Mouse (Mus musculus): Measurements from ENCODE around the gene Gadd45gip1. TPM values are rescaled to one million over a fixed set of nuclear protein-coding genes. Genes with fewer than 3 reads are reported as not detected.

The Gadd45gip1 gene
- polyA plus RNA-seq, 1 experiment: 19.5 TPM

GRCm38 (mm10) chr8:84799136-84799931, 32.0 kb upstream of the Gadd45gip1 start:
- no peaks in the 10 kb centered on the region for H3K9me3 ChIP-seq (replicated peaks; ENCODE audit: control insufficient read depth, insufficient read depth, low read length, poor library complexity, severe bottlenecking)
- H3K27ac ChIP-seq (ENCODE audit: insufficient read depth, low read length): no peak overlapping the region
- TF ChIP-seq POLR2A (IDR thresholded peaks at IDR 0.05; ENCODE audit: insufficient read depth, low read length) (no peak), EP300 (IDR thresholded peaks at IDR 0.05; ENCODE audit: insufficient read depth, low read depth, low read length) (no peak), CTCF (IDR thresholded peaks at IDR 0.05; ENCODE audit: low read depth, low read length) (no peak)
- H3K36me3 ChIP-seq (ENCODE audit: control insufficient read depth, insufficient read depth, low read length, poor library complexity, severe bottlenecking): no peaks in the 10 kb centered on the region
- peak overlapping the region; percentile 45 for H3K4me3 ChIP-seq (ENCODE audit: low read depth, low read length)
- peak overlapping the region; percentile 69 for H3K9ac ChIP-seq (ENCODE audit: low read depth, poor library complexity, severe bottlenecking)
- H3K27me3 ChIP-seq (ENCODE audit: control insufficient read depth, insufficient read depth, low read length, poor library complexity, severe bottlenecking): peaks cover 17% of the 10 kb centered on the region
- H3K4me1 ChIP-seq (ENCODE audit: control insufficient read depth, insufficient read depth, low read length): no peaks in the 10 kb centered on the region

- Histone ChIP-seq H3K36me3 (ENCODE audit: control insufficient read depth, insufficient read depth, low read length, poor library complexity, severe bottlenecking) (no peaks in the 10 kb centered on the region), H3K9ac (ENCODE audit: low read depth, poor library complexity, severe bottlenecking) (peak within 1 kb of the TSS; percentile 69), H3K27ac (ENCODE audit: insufficient read depth, low read length) (no peak within 1 kb of the TSS), H3K9me3 (replicated peaks; ENCODE audit: control insufficient read depth, insufficient read depth, low read length, poor library complexity, severe bottlenecking) (no peaks in the 10 kb centered on the region), H3K4me1 (ENCODE audit: control insufficient read depth, insufficient read depth, low read length) (no peaks in the 10 kb centered on the region), H3K4me3 (ENCODE audit: low read depth, low read length) (peak within 1 kb of the TSS; percentile 45), H3K27me3 (ENCODE audit: control insufficient read depth, insufficient read depth, low read length, poor library complexity, severe bottlenecking) (peaks cover 17% of the 10 kb centered on the region)
- no peak for TF ChIP-seq EP300 (IDR thresholded peaks at IDR 0.05; ENCODE audit: insufficient read depth, low read depth, low read length)
- no peak for TF ChIP-seq POLR2A (IDR thresholded peaks at IDR 0.05; ENCODE audit: insufficient read depth, low read length)
- TF ChIP-seq CTCF (IDR thresholded peaks at IDR 0.05; ENCODE audit: low read depth, low read length): no peak
Measured at GRCm38 (mm10) chr8:84799999-84800831, 31.1 kb upstream of the Gadd45gip1 start, which contains the start of gene Nfix. TSS of gene Nfix (minus strand) at chr8:84800344.

DNA sequence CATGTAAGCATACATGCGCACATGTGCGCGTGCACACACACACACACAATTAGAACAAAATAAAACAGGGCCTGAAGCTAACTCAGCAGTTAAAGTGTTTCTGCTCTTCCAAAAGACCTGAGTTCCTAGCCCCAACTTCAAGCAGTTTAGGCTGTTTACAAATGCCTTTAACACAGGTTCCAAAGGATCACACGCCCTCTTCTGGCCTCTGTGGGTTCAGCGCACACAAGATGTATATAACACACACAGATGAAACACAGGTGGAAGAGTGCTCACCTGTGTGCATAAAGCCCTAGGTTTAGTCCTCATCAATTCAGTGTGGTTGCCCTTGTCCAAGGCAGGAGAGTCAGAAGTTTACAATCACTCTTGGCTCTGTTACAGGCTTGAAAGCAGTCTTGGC, 25.3 kb upstream of the Gadd45gip1 start:
- Histone ChIP-seq H3K9ac (ENCODE audit: low read depth, poor library complexity, severe bottlenecking) (no peak overlapping the region), H3K4me3 (ENCODE audit: low read depth, low read length) (no peak overlapping the region), H3K4me1 (ENCODE audit: control insufficient read depth, insufficient read depth, low read length) (no peaks in the 10 kb centered on the region), H3K9me3 (replicated peaks; ENCODE audit: control insufficient read depth, insufficient read depth, low read length, poor library complexity, severe bottlenecking) (peaks cover 6% of the 10 kb centered on the region; the same call in 1 of the 2 replicates), H3K27ac (ENCODE audit: insufficient read depth, low read length) (no peak overlapping the region), H3K27me3 (ENCODE audit: control insufficient read depth, insufficient read depth, low read length, poor library complexity, severe bottlenecking) (peaks cover 1% of the 10 kb centered on the region; the same call in 1 of the 2 replicates), H3K36me3 (ENCODE audit: control insufficient read depth, insufficient read depth, low read length, poor library complexity, severe bottlenecking) (no peaks in the 10 kb centered on the region)
- no peak for TF ChIP-seq POLR2A (IDR thresholded peaks at IDR 0.05; ENCODE audit: insufficient read depth, low read length)
- no peak for TF ChIP-seq EP300 (IDR thresholded peaks at IDR 0.05; ENCODE audit: insufficient read depth, low read depth, low read length)
- no peak for TF ChIP-seq CTCF (IDR thresholded peaks at IDR 0.05; ENCODE audit: low read depth, low read length)

GRCm38 (mm10) chr8:84809109-84809940, 22.0 kb upstream of the Gadd45gip1 start:
- no peaks in the 10 kb centered on the region for H3K4me1 ChIP-seq (ENCODE audit: control insufficient read depth, insufficient read depth, low read length)
- no peak overlapping the region for H3K9ac ChIP-seq (ENCODE audit: low read depth, poor library complexity, severe bottlenecking)
- no peaks in the 10 kb centered on the region for H3K36me3 ChIP-seq (ENCODE audit: control insufficient read depth, insufficient read depth, low read length, poor library complexity, severe bottlenecking)
- TF ChIP-seq POLR2A (IDR thresholded peaks at IDR 0.05; ENCODE audit: insufficient read depth, low read length): no peak
- TF ChIP-seq EP300 (IDR thresholded peaks at IDR 0.05; ENCODE audit: insufficient read depth, low read depth, low read length): no peak
- no peak for TF ChIP-seq CTCF (IDR thresholded peaks at IDR 0.05; ENCODE audit: low read depth, low read length)
- H3K9me3 ChIP-seq (replicated peaks; ENCODE audit: control insufficient read depth, insufficient read depth, low read length, poor library complexity, severe bottlenecking): peaks cover 6% of the 10 kb centered on the region; the same call in 1 of the 2 replicates
- H3K4me3 ChIP-seq (ENCODE audit: low read depth, low read length): no peak overlapping the region
- no peak overlapping the region for H3K27ac ChIP-seq (ENCODE audit: insufficient read depth, low read length)
- peaks cover 2% of the 10 kb centered on the region; the same call in 1 of the 2 replicates for H3K27me3 ChIP-seq (ENCODE audit: control insufficient read depth, insufficient read depth, low read length, poor library complexity, severe bottlenecking)

DNA sequence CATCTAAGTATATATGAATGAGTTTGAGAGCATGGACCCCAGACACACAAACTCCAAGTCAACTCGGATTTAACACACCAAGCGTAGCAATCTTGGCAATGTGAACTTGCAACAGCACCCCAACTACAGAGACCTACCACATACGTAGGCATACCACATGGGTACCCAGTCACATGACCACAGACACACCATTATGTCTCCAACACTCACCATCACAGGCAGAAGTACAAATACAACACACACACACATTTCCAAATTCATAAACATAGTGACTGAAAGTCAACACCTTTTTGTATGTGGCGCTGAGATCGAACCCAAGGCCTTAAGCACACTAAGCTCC, 21.4 kb upstream of the Gadd45gip1 start:
- Histone ChIP-seq H3K9me3 (replicated peaks; ENCODE audit: control insufficient read depth, insufficient read depth, low read length, poor library complexity, severe bottlenecking) (peaks cover 6% of the 10 kb centered on the region; the same call in 1 of the 2 replicates), H3K4me1 (ENCODE audit: control insufficient read depth, insufficient read depth, low read length) (no peaks in the 10 kb centered on the region), H3K4me3 (ENCODE audit: low read depth, low read length) (no peak overlapping the region), H3K27me3 (ENCODE audit: control insufficient read depth, insufficient read depth, low read length, poor library complexity, severe bottlenecking) (peaks cover 2% of the 10 kb centered on the region; the same call in 1 of the 2 replicates), H3K27ac (ENCODE audit: insufficient read depth, low read length) (no peak overlapping the region), H3K9ac (ENCODE audit: low read depth, poor library complexity, severe bottlenecking) (no peak overlapping the region), H3K36me3 (ENCODE audit: control insufficient read depth, insufficient read depth, low read length, poor library complexity, severe bottlenecking) (no peaks in the 10 kb centered on the region)
- TF ChIP-seq POLR2A (IDR thresholded peaks at IDR 0.05; ENCODE audit: insufficient read depth, low read length) (no peak), CTCF (IDR thresholded peaks at IDR 0.05; ENCODE audit: low read depth, low read length) (no peak), EP300 (IDR thresholded peaks at IDR 0.05; ENCODE audit: insufficient read depth, low read depth, low read length) (no peak)

All from ES-Bruce4 (cell line).